Mouse (Mus musculus) ES-Bruce4 (cell line): ENCODE measurements around the gene Gstz1. TPM values are rescaled to one million over a fixed set of nuclear protein-coding genes. Genes with fewer than 3 reads are reported as not detected.
A peak's percentile ranks its signal among the peaks of the same experiment; 100 is the strongest.

Experiments used
- H3K27ac ChIP-seq: 2 replicates; pipeline ENCODE4 v1.5.1; 2012; ENCODE audit warnings: low read length, inconsistent platforms; ENCODE audit not compliant: insufficient read depth
- H3K27me3 ChIP-seq: 2 replicates; pipeline ENCODE4 v1.6.1; 2012; ENCODE audit warnings: mild to moderate bottlenecking, low read length, inconsistent platforms; ENCODE audit not compliant: control insufficient read depth, poor library complexity, insufficient read depth, severe bottlenecking
- H3K36me3 ChIP-seq: 2 replicates; pipeline ENCODE4 v1.6.1; 2012; ENCODE audit warnings: inconsistent platforms, mild to moderate bottlenecking, low read length, moderate library complexity; ENCODE audit not compliant: control insufficient read depth, poor library complexity, insufficient read depth, severe bottlenecking
- H3K4me1 ChIP-seq: one replicate; pipeline ENCODE4 v1.8.1; 2011; ENCODE audit warnings: low read length; ENCODE audit not compliant: control insufficient read depth, insufficient read depth
- H3K4me3 ChIP-seq: 2 replicates; pipeline ENCODE4 v1.5.1; 2011; ENCODE audit warnings: low read depth, mild to moderate bottlenecking, low read length
- H3K9ac ChIP-seq: 2 replicates; pipeline ENCODE4 v1.6.1; 2012; ENCODE audit warnings: low read depth, mild to moderate bottlenecking, inconsistent platforms; ENCODE audit not compliant: poor library complexity, severe bottlenecking
- H3K9me3 ChIP-seq: replicated peaks from 2 replicates; pipeline ENCODE4 v1.6.1; 2012; ENCODE audit warnings: mild to moderate bottlenecking, low read length, inconsistent platforms; ENCODE audit not compliant: control insufficient read depth, poor library complexity, insufficient read depth, severe bottlenecking
- CTCF ChIP-seq: IDR thresholded peaks from one replicate; pipeline ENCODE4 v1.8.1; 2011; ENCODE audit warnings: low read depth, low read length
- EP300 ChIP-seq: IDR thresholded peaks from 2 replicates; pipeline ENCODE4 v1.6.1; 2011; ENCODE audit warnings: low read depth, low read length; ENCODE audit not compliant: insufficient read depth
- POLR2A ChIP-seq: IDR thresholded peaks from one replicate; pipeline ENCODE4 v1.8.1; 2011; ENCODE audit warnings: low read length; ENCODE audit not compliant: insufficient read depth
- polyA plus RNA-seq: library from polyadenylated mRNA; stranded (reverse); fragments of >200 nt; gene quantifications from 2 replicates; pipeline ENCODE4 v1.2.4, GENCODE M21; 2011; ENCODE audit warnings: low read depth; ENCODE audit not compliant: missing spikeins, insufficient read depth, insufficient read length

The Gstz1 gene
- polyA plus RNA-seq, 1 experiment: 34.2 TPM

DNA sequence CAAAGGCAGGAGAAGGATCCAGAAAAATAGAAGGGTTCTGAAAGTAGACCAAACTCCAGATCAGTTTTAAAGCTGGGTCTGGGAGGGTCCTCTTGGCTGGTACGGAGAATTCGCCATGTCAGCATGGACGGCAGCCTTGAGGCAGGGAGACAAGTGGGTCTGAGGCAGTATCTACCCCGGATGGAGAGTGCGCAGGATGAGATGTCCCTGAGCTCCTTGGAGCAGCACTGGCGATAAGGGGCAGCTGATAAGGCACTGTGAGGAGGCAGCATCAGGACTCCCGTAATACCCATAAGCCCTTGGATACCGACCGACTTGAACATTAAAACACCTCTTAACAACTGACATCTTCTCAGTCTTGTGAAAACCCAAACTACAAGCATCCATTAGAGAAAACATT lies 14.2 kb upstream of the Gstz1 start:
- no peaks in the 10 kb centered on the region for H3K9me3 ChIP-seq
- no peaks in the 10 kb centered on the region for H3K27me3 ChIP-seq
- no peak for TF ChIP-seq EP300
- TF ChIP-seq CTCF: no peak
- no peak for TF ChIP-seq POLR2A
- H3K4me1 ChIP-seq: no peaks in the 10 kb centered on the region
- H3K4me3 ChIP-seq: no peak overlapping the region
- H3K36me3 ChIP-seq: no peaks in the 10 kb centered on the region
- H3K27ac ChIP-seq: no peak overlapping the region
- no peak overlapping the region for H3K9ac ChIP-seq

DNA sequence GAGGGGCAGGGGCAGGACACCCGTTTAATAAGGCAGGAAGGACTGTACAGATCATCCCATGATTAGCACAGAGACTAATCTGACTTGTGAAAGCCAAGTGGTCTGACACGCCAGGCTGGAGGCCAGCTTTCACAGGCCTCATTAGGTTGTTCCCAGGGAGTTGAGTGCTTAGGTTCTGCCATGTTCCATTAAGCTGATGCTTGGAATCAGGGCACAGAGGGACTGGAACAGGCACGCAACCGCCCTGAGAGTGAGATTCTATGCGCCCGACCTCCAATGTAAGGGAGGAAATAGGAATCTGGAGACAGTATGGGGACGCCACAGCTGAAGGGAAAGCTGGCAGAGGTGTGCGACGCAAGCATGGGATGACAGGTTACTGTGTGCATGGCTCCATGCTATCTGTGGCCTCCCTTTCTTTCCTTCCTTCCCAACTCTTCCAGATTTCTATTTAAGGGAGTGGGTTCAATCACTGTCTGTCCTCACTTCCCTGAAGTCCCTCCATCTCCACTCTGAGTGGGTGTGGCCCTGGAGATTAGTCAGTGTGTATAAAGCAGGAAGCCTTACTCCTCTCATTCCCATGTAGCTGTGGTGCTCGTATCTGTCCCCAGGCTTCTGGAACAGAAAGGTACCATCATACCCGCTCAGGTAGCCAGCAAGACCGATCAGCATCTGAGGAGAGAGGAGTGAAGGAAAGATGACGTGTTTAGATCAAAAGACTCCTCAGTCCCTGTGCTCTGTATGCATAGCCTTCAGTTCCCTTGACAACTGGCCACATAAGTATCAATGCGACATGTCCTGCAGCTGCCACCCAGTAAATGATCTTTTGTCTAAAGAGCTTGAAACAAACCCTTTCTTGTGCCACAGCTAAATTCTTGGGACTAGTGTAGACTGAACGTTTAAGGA lies 9.3 kb upstream of the Gstz1 start:
- H3K9me3 ChIP-seq: no peaks in the 10 kb centered on the region
- no peak overlapping the region for H3K4me3 ChIP-seq
- no peak overlapping the region for H3K9ac ChIP-seq
- TF ChIP-seq CTCF (no peak), POLR2A (no peak), EP300 (no peak)
- H3K27ac ChIP-seq: no peak overlapping the region
- no peaks in the 10 kb centered on the region for H3K27me3 ChIP-seq
- H3K36me3 ChIP-seq: no peaks in the 10 kb centered on the region
- no peaks in the 10 kb centered on the region for H3K4me1 ChIP-seq

DNA sequence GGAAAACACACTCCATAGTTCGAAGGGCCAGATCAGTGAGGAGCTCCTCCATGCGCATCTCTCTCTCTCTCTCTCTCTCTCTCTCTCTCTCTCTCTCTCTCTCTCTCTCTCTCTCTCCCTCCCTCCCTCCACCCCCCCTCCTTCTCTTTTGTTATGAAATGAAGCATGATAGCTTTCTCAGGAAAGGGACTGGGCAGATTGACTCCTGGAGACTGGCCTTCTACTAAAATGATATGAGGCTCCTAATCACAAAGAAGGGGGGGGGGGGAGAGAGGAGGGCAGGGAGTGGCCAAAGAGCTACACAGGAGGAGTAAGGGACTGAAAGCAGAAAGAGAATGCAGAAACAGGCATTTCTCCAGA lies 8.6 kb upstream of the Gstz1 start:
- no peaks in the 10 kb centered on the region for H3K4me1 ChIP-seq
- H3K36me3 ChIP-seq: no peaks in the 10 kb centered on the region
- H3K4me3 ChIP-seq: no peak overlapping the region
- TF ChIP-seq CTCF (no peak), POLR2A (no peak), EP300 (no peak)
- H3K9me3 ChIP-seq: no peaks in the 10 kb centered on the region
- H3K27me3 ChIP-seq: no peaks in the 10 kb centered on the region
- H3K27ac ChIP-seq: no peak overlapping the region
- H3K9ac ChIP-seq: no peak overlapping the region

DNA sequence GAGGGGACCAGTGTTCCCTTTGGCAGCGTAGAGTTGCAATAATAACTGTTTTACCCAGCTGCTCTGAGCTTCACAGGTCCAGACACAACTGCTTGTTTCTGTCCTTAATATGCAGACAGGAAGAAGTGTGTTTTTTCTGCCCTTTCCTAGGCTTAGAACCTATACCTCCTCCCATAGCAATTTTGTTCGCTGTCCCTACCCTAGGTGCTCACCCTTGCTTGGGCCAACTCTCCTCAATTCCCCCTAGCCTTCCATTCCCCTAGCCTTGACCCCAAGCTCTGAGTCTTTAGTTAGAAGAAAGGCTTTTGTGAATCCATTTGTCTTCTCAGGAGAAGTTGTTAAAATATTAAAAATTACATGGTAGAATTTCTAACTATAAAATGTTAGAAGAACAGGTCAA lies 8.2 kb upstream of the Gstz1 start:
- no peak overlapping the region for H3K27ac ChIP-seq
- TF ChIP-seq CTCF (no peak), POLR2A (no peak), EP300 (no peak)
- H3K9me3 ChIP-seq: no peaks in the 10 kb centered on the region
- no peak overlapping the region for H3K4me3 ChIP-seq
- H3K4me1 ChIP-seq: no peaks in the 10 kb centered on the region
- H3K36me3 ChIP-seq: no peaks in the 10 kb centered on the region
- H3K27me3 ChIP-seq: no peaks in the 10 kb centered on the region
- no peak overlapping the region for H3K9ac ChIP-seq

DNA sequence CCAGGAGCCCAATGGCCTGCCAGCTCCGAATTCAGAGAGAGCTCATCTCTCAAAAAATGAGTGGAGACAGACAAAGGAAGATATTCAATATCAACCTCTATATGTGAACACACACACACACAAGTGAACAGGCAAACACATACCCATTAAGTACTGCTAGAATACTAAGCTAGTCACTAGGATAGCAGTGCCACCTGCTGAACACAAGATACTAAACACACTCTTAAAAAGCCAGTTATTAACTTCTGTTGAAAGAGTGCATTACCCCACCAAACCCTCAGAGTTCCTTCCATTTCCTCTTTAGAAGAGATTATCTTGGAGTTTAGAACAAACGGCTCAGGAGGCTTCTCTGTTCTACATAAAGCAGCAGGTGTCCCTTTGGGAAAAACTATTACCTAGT lies 4.8 kb upstream of the Gstz1 start:
- Histone ChIP-seq H3K4me1 (no peaks in the 10 kb centered on the region), H3K9me3 (no peaks in the 10 kb centered on the region), H3K27me3 (no peaks in the 10 kb centered on the region), H3K4me3 (no peak overlapping the region), H3K36me3 (no peaks in the 10 kb centered on the region), H3K9ac (no peak overlapping the region), H3K27ac (no peak overlapping the region)
- TF ChIP-seq POLR2A (no peak), EP300 (no peak), CTCF (no peak)

DNA sequence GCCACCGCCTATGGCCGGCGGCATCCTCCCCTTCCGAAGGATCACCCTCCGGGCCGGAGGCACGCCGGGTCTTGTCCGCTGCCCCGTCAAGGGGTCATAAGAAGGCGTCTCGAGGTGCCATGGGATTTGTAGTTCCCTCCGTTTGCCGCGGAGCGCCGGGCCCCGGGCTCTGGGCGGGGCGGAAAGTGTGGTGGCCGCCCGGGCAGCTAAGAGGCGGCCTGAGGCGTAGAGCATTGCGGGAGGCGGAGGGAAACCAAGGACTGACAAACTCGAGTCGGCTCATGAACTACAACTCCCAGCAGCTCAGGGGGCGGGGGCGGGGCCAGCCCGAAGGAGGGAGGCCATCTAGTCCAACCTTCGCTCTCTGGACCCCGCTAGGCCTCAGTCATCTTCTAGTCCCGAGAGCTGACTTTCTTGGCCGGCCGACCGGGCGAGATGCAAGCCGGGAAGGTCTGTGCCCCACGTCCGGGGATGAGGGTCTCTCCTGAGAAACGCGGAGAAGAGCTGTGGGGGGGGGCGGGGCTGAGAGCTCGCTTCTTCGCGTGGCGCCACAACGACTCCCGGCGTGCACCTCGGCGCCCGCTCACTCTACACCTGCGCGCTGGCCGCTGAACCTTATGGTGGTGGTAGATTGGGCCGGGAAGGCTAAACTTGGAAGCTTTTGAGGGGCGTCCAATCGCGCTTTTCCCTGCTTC lies 577 bp downstream of the Gstz1 start, which contains the start of gene Pomt2:
TSS of gene Pomt2 (minus strand) at position 574 of the 695 bp plus-strand sequence.
- H3K9me3 ChIP-seq: peaks cover 17% of the 10 kb centered on the region
- peak within 1 kb of the TSS; percentile 70 for H3K4me3 ChIP-seq
- H3K4me1 ChIP-seq: no peaks in the 10 kb centered on the region
- peak within 1 kb of the TSS; percentile 72 for H3K27ac ChIP-seq
- H3K27me3 ChIP-seq: no peaks in the 10 kb centered on the region
- no peaks in the 10 kb centered on the region for H3K36me3 ChIP-seq
- H3K9ac ChIP-seq: peak within 1 kb of the TSS; percentile 83
- TF ChIP-seq EP300 (0 out of 2 replicates have a peak, but pooled peaks have one; percentile 5), CTCF (no peak), POLR2A (peak; percentile 44)
